Mouse (Mus musculus) C2C12 (cell line): ENCODE data around the gene Lrpap1.

Experiments
- CTCF ChIP-seq: IDR thresholded peaks from one replicate; pipeline ENCODE4 v1.5.1; 2011; ENCODE audit not compliant: control insufficient read depth, insufficient read depth, insufficient read length
- MAX ChIP-seq: IDR thresholded peaks from one replicate; pipeline ENCODE4 v1.6.1; 2011; ENCODE audit warnings: mild to moderate bottlenecking, control low read depth
- MYOD1 ChIP-seq: IDR thresholded peaks from one replicate; pipeline ENCODE4 v1.6.1; 2011; ENCODE audit warnings: low read depth; ENCODE audit not compliant: control insufficient read depth, insufficient read length
- MYOG ChIP-seq: IDR thresholded peaks from one replicate; pipeline ENCODE4 v1.6.1; 2011; ENCODE audit not compliant: control insufficient read depth, insufficient read length; ENCODE audit errors: extremely low read depth
- USF1 ChIP-seq: IDR thresholded peaks from one replicate; pipeline ENCODE4 v1.6.1; 2011; ENCODE audit warnings: low read depth, mild to moderate bottlenecking, control low read depth, moderate library complexity

- TF ChIP-seq CTCF (no peak), MYOD1 (no peak), USF1 (no peak), MAX (no peak), MYOG (no peak)
Observed at GRCm38 (mm10) chr5:35069841-35070240, 35.7 kb downstream of the Lrpap1 start.
